Mouse (Mus musculus) forelimb bud, embryonic 11.5 days (tissue): Measurements from ENCODE around the gene Ccdc167.
"Not testable (repeated sequence)": the region's sequence is repeated elsewhere in the genome, so short reads cannot be mapped to it uniquely, and the experiment has no call there.

Experiments
- DNase-seq: peaks from one replicate; pipeline ENCODE4 v3.0.0-alpha.2; 2012; ENCODE audit warnings: low read depth, low spot score

Ccdc167 gene

GRCm38 (mm10) chr17:29719628-29720575, 3.1 kb upstream of the Ccdc167 start:
- no peak for DNase-seq

- no peak for DNase-seq
Measured at GRCm38 (mm10) chr17:29718660-29719059, 1.8 kb upstream of the Ccdc167 start.

GRCm38 (mm10) chr17:29713734-29714133, 3.1 kb downstream of the Ccdc167 start:
- DNase-seq = not testable (repeated sequence)

- DNase-seq = peak; percentile 62
Measured at GRCm38 (mm10) chr17:29712565-29712964, 4.3 kb downstream of the Ccdc167 start.

- peak; percentile 59 for DNase-seq
Measured at GRCm38 (mm10) chr17:29711745-29712431, 5.0 kb downstream of the Ccdc167 start.

- DNase-seq = no peak
Measured at GRCm38 (mm10) chr17:29711076-29711744, 5.6 kb downstream of the Ccdc167 start.

GRCm38 (mm10) chr17:29710562-29711044, 6.2 kb downstream of the Ccdc167 start:
- no peak for DNase-seq

GRCm38 (mm10) chr17:29708783-29709182, 8.1 kb downstream of the Ccdc167 start:
- DNase-seq = no peak

GRCm38 (mm10) chr17:29706981-29707545, 9.8 kb downstream of the Ccdc167 start:
- no peak for DNase-seq

GRCm38 (mm10) chr17:29705881-29706280, 11.0 kb downstream of the Ccdc167 start:
- DNase-seq = no peak

- peak; percentile 61 for DNase-seq
Measured at GRCm38 (mm10) chr17:29704781-29705180, 12.1 kb downstream of the Ccdc167 start.

- DNase-seq = no peak
Measured at GRCm38 (mm10) chr17:29702938-29703710, 13.7 kb downstream of the Ccdc167 start.

- DNase-seq = no peak
Measured at GRCm38 (mm10) chr17:29700573-29700972, 16.3 kb downstream of the Ccdc167 start.

GRCm38 (mm10) chr17:29698421-29698820, 18.4 kb downstream of the Ccdc167 start:
- no peak for DNase-seq

GRCm38 (mm10) chr17:29696940-29697339, 19.9 kb downstream of the Ccdc167 start:
- no peak for DNase-seq

GRCm38 (mm10) chr17:29694516-29694915, 22.3 kb downstream of the Ccdc167 start:
- DNase-seq = no peak

GRCm38 (mm10) chr17:29693571-29693970, 23.3 kb downstream of the Ccdc167 start:
- no peak for DNase-seq

GRCm38 (mm10) chr17:29692827-29693226, 24.0 kb downstream of the Ccdc167 start:
- no peak for DNase-seq

GRCm38 (mm10) chr17:29690257-29690656, 26.6 kb downstream of the Ccdc167 start:
- no peak for DNase-seq

GRCm38 (mm10) chr17:29688610-29689009, 28.2 kb downstream of the Ccdc167 start:
- no peak for DNase-seq

- DNase-seq = no peak
Measured at GRCm38 (mm10) chr17:29687373-29687772, 29.5 kb downstream of the Ccdc167 start.
